Mouse (Mus musculus) megakaryocyte-erythroid progenitor cell, adult 5-6 weeks (primary cell): ENCODE results near the gene Acbd4. TPM values are rescaled to one million over a fixed set of nuclear protein-coding genes. Genes with fewer than 3 reads are reported as not detected.
A peak's percentile ranks its signal among the peaks of the same experiment; 100 is the strongest.

Source experiments
- ATAC-seq: replicated peaks from 2 replicates; pipeline ENCODE4 v1.8.0; 2016; ENCODE audit warnings: mild to moderate bottlenecking, inconsistent platforms; ENCODE audit not compliant: severe bottlenecking, poor library complexity, low FRiP score, low TSS enrichment
- total RNA-seq, 2 experiments: library from RNA; stranded (forward) in 1 of 2; stranded (reverse) in 1 of 2; fragments of 200-1000, 215-1000 nt in 1 of 2; fragments of >200 nt in 1 of 2; fragmentation: Nextera tagmentation in 1 of 2; gene quantifications; 2 replicates each; pipeline ENCODE4 v1.2.3; 2014 to 2017

The Acbd4 gene
- total RNA-seq, 2 experiments from 2014 or later = 10.8 to 15.5 TPM

DNA sequence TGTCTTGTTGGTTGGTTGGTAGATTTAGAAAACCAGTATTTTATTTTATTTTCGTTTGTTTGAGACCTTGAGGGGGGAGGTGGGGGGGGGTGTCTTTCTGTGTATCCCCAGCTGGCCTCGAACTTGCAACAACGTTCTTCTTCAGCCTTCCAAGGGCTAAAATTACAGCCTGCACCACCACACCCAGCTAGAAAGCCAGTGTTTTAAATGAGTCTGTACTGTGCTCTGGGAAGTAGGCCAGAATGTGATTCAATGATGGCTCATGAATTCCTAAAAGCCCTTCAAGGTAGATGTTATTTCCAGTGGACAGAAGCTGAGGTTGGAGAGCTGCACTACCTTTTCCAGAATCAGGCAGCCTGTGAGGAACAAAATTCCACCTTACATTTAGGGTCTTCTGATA, 32.7 kb downstream of the Acbd4 start:
- ATAC-seq = no peak

DNA sequence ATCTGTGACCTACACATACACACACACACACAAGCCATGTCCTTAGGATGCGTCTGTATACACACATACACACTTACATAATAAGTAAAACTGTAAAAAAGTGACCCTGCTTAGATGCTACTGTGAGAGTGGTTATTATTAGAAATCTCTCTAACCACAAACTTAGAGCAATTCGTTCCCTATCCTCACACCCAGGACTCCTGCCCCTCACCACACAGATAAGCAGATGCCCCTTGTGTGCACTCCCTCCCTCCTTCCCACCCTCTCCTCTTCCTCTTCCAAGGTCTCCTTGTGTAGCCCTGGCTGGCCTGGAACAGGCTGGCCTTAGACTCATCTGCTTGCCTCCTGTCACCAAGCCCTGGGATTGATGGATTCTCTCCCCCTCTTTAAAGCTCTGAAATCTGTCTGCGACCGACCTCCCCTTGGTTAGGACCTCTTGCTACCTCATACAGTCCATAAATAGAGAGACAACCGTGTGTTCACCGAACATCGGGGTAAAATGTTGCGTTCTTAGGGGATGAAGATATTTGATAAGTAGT, 34.6 kb downstream of the Acbd4 start:
- ATAC-seq = peak; percentile 26; the same call in 1 of the 2 replicates

DNA sequence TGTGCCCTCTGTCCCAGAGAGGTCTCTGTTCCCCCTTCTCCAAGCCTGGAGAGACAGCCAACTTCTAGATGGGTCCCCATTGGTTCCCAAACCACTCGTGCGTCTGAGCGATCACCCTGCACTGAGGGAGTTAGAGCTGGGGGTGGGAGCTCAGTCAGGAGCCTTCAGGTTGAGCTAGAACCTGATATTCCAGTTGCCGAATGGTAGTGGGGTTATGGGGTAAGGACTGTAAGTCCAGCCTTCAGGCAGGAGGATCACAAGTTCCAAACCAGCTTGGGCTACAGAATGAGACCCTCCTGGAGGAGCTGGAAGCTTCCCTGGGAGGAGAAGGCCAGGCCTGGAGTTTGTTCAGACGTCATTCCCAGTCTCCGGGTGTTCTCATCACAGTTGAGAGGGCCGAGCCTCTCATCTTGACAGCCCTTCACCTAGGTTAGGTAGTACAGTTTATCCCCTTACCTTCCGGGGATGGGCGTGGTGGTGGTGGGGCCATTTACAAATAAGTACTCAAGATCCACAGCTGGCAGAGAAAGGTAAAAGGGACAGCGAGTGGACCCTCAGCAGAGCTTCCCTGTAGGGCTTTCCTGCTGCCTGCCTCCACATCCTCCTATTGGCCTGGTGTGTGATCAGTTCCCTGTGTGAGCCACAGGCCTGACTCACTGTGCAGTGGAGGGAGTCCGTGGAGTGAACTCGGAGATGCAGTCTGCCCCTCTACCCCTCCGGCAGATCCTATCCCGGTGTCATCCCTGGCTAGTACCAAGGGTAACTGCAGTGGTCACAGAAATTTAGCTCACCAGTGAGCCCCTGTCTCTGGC, 38.7 kb downstream of the Acbd4 start:
- ATAC-seq = no peak

DNA sequence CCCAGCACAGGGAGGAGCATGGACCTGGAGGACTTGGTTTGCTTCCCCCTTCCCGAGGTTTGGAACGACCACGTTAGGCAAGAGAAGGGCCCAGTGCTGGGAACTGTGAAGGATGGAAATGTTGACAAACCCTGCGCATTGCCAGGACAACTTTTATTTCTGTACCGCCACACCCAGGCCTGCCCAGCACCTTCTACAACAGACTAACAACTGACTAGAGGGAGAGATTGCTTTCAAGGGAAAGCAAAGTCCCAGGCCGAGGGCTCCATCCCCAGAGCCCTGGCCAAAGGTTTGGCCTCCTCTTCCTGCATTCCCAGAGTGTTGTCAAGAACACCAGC, 39.2 kb downstream of the Acbd4 start:
- ATAC-seq = no peak

DNA sequence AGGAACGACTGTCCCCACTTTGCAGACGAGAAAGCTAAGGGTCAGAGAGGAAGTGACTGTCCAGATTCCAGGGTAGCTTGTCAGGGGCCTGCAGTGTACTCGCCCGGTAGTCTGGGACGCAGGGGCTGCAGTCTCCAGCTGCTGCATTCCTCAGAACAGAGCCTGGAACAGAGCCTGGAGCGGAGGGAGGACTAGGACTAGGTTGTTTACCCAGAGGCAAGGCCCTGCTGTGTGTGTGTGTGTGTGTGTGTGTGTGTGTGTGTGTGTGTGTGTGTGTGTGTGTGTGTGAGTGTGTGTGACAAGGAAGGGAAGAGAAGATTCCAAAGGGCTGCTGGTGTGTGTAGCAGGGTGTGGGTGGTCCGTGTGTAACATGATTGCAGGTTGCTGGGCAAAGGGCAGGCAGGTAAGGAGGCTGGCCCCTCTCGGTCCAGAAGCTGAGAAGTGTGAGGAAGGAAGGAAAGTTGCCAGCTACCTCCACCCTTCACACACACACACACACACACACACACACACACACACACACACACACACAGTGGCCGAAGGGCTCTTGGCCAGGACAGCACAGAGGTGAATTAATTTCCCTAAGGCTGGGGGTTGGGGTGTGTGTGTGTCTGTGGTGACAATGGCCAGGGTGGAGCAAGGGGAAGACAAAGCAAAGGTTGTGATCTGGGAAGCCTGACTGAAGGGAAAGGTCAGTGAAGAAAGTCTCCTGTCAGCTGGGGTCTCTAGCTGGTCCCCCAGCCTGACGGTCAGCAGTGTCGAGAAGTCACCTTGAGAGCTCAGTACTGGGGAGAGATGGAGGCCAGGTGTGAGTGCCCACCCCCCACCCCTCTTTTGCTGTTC, 39.8 kb downstream of the Acbd4 start:
- no peak for ATAC-seq

DNA sequence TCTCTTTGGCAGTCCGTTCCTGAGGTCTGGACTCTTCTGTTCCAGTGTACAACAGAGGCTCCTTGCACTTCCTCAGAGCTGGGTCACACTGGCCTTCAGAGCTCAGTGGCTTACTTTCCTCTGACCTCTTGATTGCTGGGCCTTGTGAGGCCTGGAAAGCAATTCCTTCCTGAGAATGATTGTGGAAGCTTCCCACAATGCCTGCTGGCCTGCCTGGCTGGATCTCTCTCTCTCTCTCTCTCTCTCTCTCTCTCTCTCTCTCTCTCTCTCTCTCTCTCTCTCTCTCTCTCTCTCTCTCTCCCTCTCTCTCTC, 40.4 kb downstream of the Acbd4 start:
- ATAC-seq = no peak

DNA sequence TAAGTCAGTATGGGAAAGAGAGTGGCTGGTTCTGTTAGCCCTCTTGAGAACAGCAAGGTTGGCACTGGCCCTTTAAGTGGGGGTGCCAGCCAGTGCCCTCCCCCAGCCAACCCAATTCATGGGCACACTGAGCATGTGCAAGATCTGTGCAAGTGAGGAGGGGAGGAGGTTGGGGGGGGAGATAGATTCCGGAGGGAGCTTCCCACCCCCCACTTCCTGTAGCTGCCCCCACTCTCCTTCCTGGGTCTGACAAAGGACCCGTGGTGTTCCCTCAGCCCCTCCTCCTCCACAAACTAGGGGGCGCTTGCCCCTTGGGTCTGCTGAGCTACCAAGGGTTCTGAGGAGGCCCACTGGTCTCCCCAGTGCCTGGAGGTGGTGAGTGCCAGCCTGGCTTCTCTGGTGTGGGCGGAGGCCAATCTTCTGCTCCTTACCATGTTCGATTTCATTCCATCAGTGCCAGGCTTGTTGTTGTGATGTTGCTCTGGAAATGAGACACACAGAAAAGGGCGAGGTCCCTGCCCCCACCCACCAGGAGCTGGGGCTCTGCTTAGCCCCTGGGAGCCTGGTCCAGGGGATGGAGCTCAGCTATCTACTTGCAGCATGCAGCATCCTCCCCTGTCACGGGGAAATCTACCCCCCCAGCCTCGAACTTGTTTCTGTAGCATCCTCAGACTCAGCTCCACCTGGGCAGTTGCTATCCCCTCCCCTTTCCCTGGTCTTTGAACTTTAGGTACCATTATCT, 41.1 kb downstream of the Acbd4 start:
- peak; percentile 32 for ATAC-seq

DNA sequence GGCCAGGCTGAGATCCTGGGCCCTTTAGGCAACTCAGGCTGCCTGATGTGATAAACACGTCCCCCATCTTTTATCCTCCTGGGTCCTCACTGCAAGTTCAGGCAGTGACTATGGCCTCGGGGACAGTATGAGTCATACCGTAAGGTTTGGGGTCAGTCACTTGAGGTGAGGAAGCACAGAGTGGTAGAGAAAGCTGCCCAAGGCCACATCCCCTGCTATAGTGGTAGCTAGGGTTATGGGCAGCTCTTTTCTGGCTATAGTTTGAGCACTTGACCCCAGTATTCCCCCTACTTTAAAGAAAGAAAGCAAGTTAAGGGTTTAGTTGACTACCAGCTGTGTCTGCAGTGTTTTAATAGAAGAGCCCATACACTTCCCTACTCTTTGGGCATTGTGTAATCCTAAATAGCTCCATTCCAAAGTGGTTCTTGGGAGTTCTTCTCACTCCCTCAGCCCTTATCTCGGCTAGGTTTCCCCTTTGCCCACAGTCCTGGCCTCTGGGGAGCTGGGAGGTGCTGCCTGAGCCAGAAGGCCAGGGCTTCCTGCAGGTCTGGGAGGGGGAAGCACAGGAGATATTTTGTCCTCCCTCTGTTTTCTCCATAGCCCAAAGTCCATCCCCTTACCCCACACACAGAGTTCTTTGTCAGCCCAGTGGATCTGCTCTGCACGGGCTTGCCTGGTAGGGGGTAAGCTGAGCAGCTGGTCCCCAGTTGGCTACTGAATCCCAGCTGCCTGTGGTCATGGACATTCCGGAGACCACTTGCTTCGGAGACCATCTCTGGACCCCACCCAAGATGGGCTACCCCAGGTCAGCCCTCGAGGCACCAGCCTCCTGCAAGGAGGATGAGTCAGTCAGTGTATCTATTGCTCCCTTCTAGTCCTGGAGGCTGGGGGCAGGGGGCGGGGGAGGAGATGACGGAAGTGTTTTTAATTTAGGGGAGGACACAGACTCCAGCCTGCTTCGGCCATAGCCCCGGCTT, 43.1 kb downstream of the Acbd4 start:
- no peak for ATAC-seq

DNA sequence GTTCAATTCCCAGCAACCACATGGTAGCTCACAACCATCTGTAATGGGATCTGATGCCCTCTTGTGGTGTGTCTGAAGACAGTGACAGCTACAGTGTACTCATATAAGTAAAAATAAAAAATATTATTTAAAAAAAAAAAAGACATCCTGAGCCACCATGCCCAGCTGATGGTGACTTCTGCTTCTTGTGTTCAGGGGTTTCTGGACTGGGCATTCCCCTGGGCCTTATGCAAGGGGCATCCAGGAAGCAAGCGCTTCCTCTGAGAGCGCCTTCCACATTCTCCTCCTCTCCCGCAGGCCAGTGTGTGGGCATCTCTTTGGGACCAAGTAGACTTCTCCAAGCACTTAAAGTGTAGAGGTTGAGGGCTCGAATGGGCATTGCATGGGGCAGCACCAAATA, 44.9 kb downstream of the Acbd4 start:
- no peak for ATAC-seq

DNA sequence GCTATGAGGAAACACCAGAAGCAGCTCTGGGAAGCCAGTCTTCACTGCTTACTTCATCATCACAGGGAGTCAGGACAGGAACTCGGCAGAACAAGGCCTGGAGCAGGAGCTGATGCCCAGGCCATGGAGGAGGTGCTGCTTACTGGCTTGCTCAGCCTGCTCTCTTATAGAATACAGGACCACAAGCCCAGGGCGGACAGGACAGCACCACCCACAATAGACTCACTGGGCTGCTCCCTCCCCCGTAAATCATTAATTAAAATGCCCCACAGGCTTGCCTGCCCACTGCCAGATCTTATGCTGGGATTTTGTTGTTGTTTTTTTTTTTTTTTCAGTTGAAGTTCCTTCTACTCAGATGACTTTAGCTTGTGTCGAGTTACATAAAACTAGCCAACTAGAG, 46.3 kb downstream of the Acbd4 start:
- no peak for ATAC-seq

DNA sequence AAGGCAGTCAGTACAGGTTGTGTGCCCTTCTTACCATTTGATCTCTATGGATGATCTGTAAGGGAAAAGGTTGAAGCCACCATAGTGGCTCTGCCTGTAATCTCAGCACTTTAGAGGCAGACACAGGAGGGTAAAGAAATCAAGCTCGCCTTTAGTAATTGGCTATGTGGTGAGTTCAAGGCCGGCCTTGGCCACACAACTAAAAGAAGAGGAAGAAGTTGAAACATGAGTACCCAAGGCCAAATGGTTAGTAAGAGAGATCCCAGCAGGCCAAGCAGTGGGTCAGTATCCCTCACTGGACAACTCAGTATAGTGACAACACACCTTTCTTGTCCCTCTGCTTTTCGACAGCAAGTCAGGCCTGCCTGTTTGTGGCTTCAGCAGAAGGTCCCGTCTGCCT, 48.3 kb downstream of the Acbd4 start:
- ATAC-seq = no peak

DNA sequence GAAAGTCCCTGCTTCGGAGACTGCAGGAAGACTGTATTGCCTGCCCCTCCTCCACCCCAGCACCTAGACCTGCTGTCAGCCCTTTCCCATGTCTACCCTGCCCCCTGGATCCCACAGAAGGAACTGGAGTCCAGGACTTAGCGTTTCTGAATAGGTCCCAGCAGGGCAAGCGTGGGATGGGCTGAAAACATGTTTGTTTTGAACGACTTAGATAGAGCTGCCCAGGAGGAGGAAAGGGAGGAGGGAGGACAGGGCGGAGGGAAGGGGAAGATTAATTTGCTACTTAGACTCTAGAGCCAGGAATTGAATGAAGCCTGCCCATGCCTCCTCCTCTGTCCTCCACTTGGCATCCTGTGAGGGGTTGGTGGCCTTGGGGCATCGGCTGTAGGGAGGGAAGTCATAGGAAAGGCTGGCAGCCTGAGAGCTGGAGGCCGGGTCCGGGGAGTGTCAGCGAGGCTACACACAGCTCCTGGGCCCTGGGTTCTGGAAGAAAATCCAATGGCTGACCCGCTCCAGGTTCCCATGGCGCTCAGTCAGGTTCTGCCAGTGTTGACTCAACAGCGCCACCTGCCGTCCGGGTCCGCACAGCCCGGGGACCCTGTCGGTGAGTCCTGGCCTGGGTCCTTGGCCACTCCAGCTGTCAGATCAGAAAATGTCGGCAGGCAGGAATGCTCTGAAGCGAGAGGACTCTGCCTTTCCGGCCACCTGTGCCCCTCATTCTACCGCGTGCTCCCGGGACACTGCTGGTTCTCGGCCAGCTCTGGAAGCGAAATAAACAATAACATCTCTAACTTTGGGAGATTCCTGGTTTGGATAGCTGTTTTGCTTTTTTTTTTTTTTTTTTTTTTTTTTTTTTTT, 57.4 kb downstream of the Acbd4 start:
- peak; percentile 87 for ATAC-seq

DNA sequence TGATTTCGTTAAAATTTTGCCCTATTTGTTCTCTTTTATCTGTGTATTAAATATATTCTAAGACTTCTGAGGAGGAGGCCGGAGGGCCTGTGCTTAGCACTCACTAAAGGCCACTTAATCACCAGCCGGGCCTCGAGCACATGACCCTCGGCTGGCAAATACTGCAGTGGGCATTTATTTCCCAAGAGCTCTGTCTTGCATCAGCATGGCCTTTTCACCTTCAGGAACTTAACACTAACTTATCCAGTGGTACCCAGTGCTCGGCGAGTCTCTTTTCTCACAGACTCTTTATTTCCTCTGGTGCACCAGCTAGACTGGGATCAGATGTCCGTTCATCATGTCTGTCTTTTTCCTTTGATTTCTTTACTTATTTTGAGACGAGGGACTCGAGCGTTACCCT, 59.3 kb downstream of the Acbd4 start:
- no peak for ATAC-seq

DNA sequence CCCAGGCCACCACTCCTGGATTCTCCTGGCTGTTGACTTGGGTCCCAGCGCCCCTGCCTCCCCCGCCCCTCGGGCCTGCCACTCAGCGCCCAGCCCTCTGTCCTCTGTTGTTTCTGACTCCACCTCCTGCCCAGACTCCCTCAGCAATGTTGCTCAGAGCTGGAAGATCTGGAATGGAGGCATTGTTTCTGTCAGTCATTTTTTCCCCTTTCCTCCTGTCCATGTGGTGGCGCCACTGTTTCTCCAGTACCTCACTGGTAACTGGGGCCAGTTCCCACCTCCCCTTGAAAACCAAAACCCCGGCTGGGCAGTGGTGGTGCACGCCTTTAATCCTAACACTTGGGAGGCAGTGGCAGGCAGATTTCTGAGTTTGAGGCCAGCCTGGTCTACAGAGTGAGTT, 60.0 kb downstream of the Acbd4 start:
- no peak for ATAC-seq
